Mouse (Mus musculus): ENCODE results near the gene Actl6b.

The Actl6b gene

GRCm38 (mm10) chr5:137565744-137566143, 12.4 kb downstream of the Actl6b start:
- DNase-seq, result no peak

GRCm38 (mm10) chr5:137566416-137566815, 13.1 kb downstream of the Actl6b start:
- DNase-seq, result no peak

GRCm38 (mm10) chr5:137568223-137568798, 15.0 kb downstream of the Actl6b start:
- no peak for DNase-seq

- no peak for DNase-seq
These were observed 15.7 kb downstream of the Actl6b start for GRCm38 (mm10) chr5:137569031-137569430.

GRCm38 (mm10) chr5:137569665-137570064, 16.3 kb downstream of the Actl6b start, which contains the start of gene Tfr2:
TSS of gene Tfr2 (plus strand) at chr5:137569840.
- DNase-seq, result no peak

- DNase-seq, result no peak
These were observed 16.9 kb downstream of the Actl6b start for GRCm38 (mm10) chr5:137570181-137570580.

GRCm38 (mm10) chr5:137570691-137571586, 17.6 kb downstream of the Actl6b start:
- DNase-seq, result no peak

GRCm38 (mm10) chr5:137574470-137574901, 21.2 kb downstream of the Actl6b start:
- peak; percentile 49 for DNase-seq

- no peak for DNase-seq
These were observed 26.9 kb downstream of the Actl6b start for GRCm38 (mm10) chr5:137580246-137580645.

GRCm38 (mm10) chr5:137582702-137583101, 29.4 kb downstream of the Actl6b start:
- no peak for DNase-seq

- peak; percentile 76 for DNase-seq
These were observed 30.4 kb downstream of the Actl6b start for GRCm38 (mm10) chr5:137583670-137584169.

- peak; percentile 70 for DNase-seq
These were observed 31.7 kb downstream of the Actl6b start for GRCm38 (mm10) chr5:137584976-137585375.

GRCm38 (mm10) chr5:137590507-137590906, 37.2 kb downstream of the Actl6b start:
- DNase-seq, result no peak

GRCm38 (mm10) chr5:137595921-137596320, 42.6 kb downstream of the Actl6b start:
- no peak for DNase-seq

- no peak for DNase-seq
These were observed 43.4 kb downstream of the Actl6b start for GRCm38 (mm10) chr5:137596601-137597261.

GRCm38 (mm10) chr5:137597625-137598024, 44.3 kb downstream of the Actl6b start:
- no peak for DNase-seq

GRCm38 (mm10) chr5:137598100-137598826, 44.9 kb downstream of the Actl6b start:
- DNase-seq, result no peak

GRCm38 (mm10) chr5:137599600-137599999, 46.3 kb downstream of the Actl6b start:
- no peak for DNase-seq

GRCm38 (mm10) chr5:137600281-137600618, 46.9 kb downstream of the Actl6b start:
- DNase-seq, result no peak

GRCm38 (mm10) chr5:137600619-137601364, 47.5 kb downstream of the Actl6b start, which contains the start of gene Mospd3:
TSS of gene Mospd3 (minus strand) at chr5:137601058.
- DNase-seq, result peak; percentile 92

GRCm38 (mm10) chr5:137601365-137601729, 48.0 kb downstream of the Actl6b start:
- DNase-seq, result no peak
